Mouse (Mus musculus): ENCODE data around the gene Entpd2.

GRCm38 (mm10) chr2:25398065-25398464 is 2.4 kb downstream of the Entpd2 start:
- TF ChIP-seq CTCF (IDR thresholded peaks at IDR 0.05; ENCODE audit: extremely low read depth, insufficient read depth, low read length) (no peak), POLR2A (IDR thresholded peaks at IDR 0.05; ENCODE audit: extremely low read depth, insufficient read depth, low read length) (no peak)
